Mouse (Mus musculus) kidney, postnatal 4 days (tissue): ENCODE results near the gene Cyp4a12a.
A peak's percentile ranks its signal among the peaks of the same experiment; 100 is the strongest.
"Not testable (repeated sequence)": the region's sequence is repeated elsewhere in the genome, so short reads cannot be mapped to it uniquely, and the experiment has no call there.

Experiments
- DNase-seq, 2 experiments: peaks; one replicate each; pipeline ENCODE4 v3.0.0; 2021; ENCODE audit warnings: mixed read lengths in 2 of 2

Cyp4a12a gene

GRCm38 (mm10) chr4:115298746-115299145 lies at the start of gene Cyp4a12a:
Gene Cyp4a12a, plus strand, starts transcription at chr4:115299046.
- not testable (repeated sequence) for DNase-seq

- DNase-seq: not testable (repeated sequence)
Measured at GRCm38 (mm10) chr4:115264687-115265569, 33.9 kb upstream of the Cyp4a12a start.

- not testable (repeated sequence) for DNase-seq
Measured at GRCm38 (mm10) chr4:115278215-115278982, 20.4 kb upstream of the Cyp4a12a start.

GRCm38 (mm10) chr4:115280342-115280741 lies 18.5 kb upstream of the Cyp4a12a start:
- no peak for DNase-seq

DNA sequence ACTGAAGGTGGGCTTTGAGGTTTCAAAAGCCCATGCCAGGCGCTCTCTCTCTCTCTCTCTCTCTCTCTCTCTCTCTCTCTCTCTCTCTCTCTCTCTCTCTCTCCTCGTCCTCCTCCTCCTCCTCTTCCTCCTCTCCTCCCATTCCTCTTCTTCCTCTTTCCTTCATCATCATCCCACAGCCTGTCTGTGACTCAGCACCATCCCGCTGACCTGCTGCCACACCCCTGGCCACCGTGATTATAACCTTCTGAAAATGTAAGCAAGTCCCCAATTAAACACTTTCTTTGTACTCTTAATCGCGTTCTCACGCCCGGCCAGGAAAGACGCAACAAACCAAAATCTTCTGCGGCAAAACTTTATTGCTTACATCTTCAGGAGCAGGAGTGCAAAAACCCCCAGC lies 18.1 kb upstream of the Cyp4a12a start:
- DNase-seq: not testable (repeated sequence)

DNA sequence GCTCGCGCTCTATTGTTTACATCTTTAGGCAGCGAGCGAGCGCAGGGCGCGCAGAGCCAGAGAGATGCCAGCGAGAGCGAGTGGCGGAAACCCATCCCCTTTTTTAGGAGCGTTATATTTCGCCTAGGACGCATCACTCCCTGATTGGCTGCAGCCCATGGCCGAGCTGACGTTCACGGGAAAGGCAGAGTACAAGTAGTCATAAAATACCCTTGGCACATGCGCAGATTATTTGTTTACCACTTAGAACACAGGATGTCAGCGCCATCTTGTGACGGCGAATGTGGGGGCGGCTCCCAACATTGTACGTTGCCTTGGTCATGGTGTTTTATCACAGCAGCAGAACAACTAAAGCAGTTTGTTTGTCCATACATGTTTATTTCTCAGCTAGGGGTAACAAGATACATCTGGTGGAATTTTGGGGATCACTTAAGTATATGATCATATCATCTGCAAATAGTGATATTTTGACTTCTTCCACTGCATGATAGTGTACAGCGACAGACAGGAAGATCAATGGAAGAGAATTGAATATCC lies 17.5 kb upstream of the Cyp4a12a start:
- not testable (repeated sequence) for DNase-seq

- DNase-seq: not testable (repeated sequence)
Measured at GRCm38 (mm10) chr4:115325722-115326121, 26.9 kb downstream of the Cyp4a12a start.

- DNase-seq: not testable (repeated sequence)
Measured at GRCm38 (mm10) chr4:115365624-115366023, 66.8 kb downstream of the Cyp4a12a start.

DNA sequence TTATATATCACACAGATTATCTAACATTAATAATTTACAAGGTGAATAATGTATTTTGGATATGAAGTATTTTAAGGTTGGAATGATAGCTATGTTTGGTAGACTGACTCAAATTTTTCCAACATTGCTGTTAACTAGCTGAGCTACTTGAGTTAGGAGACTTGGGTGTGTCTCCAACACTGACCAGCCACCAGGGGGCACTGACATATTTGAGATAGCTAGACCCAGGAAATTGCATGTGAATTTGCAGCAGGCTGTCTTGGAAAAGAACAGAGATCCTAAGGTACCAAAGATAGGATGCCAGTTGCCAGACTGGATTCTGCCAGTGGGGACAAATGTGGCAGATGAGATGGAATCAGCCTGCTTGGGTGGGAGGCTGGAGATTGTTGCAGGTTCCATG lies 69.2 kb downstream of the Cyp4a12a start:
- peak; percentile 29 to 30 for DNase-seq
